Mouse (Mus musculus): ENCODE measurements around the gene Slc8a1. TPM values are rescaled to one million over a fixed set of nuclear protein-coding genes. Genes with fewer than 3 reads are reported as not detected.

Gene Slc8a1
- total and polyA plus RNA-seq, 3 experiments, result 49.9 to 460 (median 426) TPM

GRCm38 (mm10) chr17:81605219-81605660, 132.9 kb downstream of the Slc8a1 start:
- no peak for DNase-seq
- Histone ChIP-seq H3K27ac (no peak overlapping the region), H3K36me3 (ENCODE audit: control insufficient read depth, insufficient read depth, low read length) (peaks cover 22% of the 10 kb centered on the region), H3K27me3 (ENCODE audit: control insufficient read depth, insufficient read depth, low read length) (no peaks in the 10 kb centered on the region), H3K4me1 (ENCODE audit: control insufficient read depth, insufficient read depth, low read length) (peaks cover 7% of the 10 kb centered on the region), H3K4me3 (no peak overlapping the region), H3K79me2 (replicated peaks; ENCODE audit: control insufficient read depth, insufficient read depth, low read length) (no peaks in the 10 kb centered on the region; the same call in none of the 2 replicates), H3K9ac (ENCODE audit: low read depth, low read length) (no peak overlapping the region)
- intact Hi-C loops (cut with DNase I), result no loop called here
- TF ChIP-seq POLR2A (IDR thresholded peaks at IDR 0.05; ENCODE audit: insufficient read depth, low read depth, low read length), result no peak
- no peak for TF ChIP-seq CTCF (IDR thresholded peaks at IDR 0.05)
- TF ChIP-seq EP300 (IDR thresholded peaks at IDR 0.05; ENCODE audit: insufficient read depth, low read depth, low read length), result no peak
- 38% methylated on average over 4 of the region's 4 CpGs for WGBS

GRCm38 (mm10) chr17:81599072-81599471, 139.1 kb downstream of the Slc8a1 start:
- H3K27me3 ChIP-seq (ENCODE audit: control insufficient read depth, insufficient read depth, low read length), result no peaks in the 10 kb centered on the region
- intact Hi-C loops (cut with DNase I), result no loop called here
- H3K36me3 ChIP-seq (ENCODE audit: control insufficient read depth, insufficient read depth, low read length), result peaks cover 4% of the 10 kb centered on the region
- no peak overlapping the region for H3K4me3 ChIP-seq
- H3K27ac ChIP-seq, result no peak overlapping the region
- peaks cover 2% of the 10 kb centered on the region; the same call in 1 of the 2 replicates for H3K4me1 ChIP-seq (ENCODE audit: control insufficient read depth, insufficient read depth, low read length)
- TF ChIP-seq CTCF (IDR thresholded peaks at IDR 0.05) (no peak), POLR2A (IDR thresholded peaks at IDR 0.05; ENCODE audit: insufficient read depth, low read depth, low read length) (no peak), EP300 (IDR thresholded peaks at IDR 0.05; ENCODE audit: insufficient read depth, low read depth, low read length) (no peak)
- no peak overlapping the region for H3K9ac ChIP-seq (ENCODE audit: low read depth, low read length)
- no peak for DNase-seq
- 47% methylated on average over 2 of the region's 2 CpGs for WGBS
- H3K79me2 ChIP-seq (replicated peaks; ENCODE audit: control insufficient read depth, insufficient read depth, low read length), result no peaks in the 10 kb centered on the region; the same call in none of the 2 replicates

- H3K79me2 ChIP-seq (replicated peaks; ENCODE audit: control insufficient read depth, insufficient read depth, low read length), result peaks cover 2% of the 10 kb centered on the region
- intact Hi-C loops (cut with DNase I), result no loop called here
- H3K9ac ChIP-seq (ENCODE audit: low read depth, low read length), result no peak overlapping the region
- WGBS, result 68% methylated on average over 7 of the region's 7 CpGs
- no peak overlapping the region for H3K4me3 ChIP-seq
- H3K4me1 ChIP-seq (ENCODE audit: control insufficient read depth, insufficient read depth, low read length), result peaks cover 1% of the 10 kb centered on the region; the same call in 1 of the 2 replicates
- H3K36me3 ChIP-seq (ENCODE audit: control insufficient read depth, insufficient read depth, low read length), result peaks cover 6% of the 10 kb centered on the region
- no peaks in the 10 kb centered on the region for H3K27me3 ChIP-seq (ENCODE audit: control insufficient read depth, insufficient read depth, low read length)
- no peak for DNase-seq
- H3K27ac ChIP-seq, result no peak overlapping the region
- TF ChIP-seq POLR2A (IDR thresholded peaks at IDR 0.05; ENCODE audit: insufficient read depth, low read depth, low read length) (no peak), CTCF (IDR thresholded peaks at IDR 0.05) (no peak), EP300 (IDR thresholded peaks at IDR 0.05; ENCODE audit: insufficient read depth, low read depth, low read length) (no peak)
Measured at GRCm38 (mm10) chr17:81589791-81590190, 148.4 kb downstream of the Slc8a1 start.

GRCm38 (mm10) chr17:81586759-81587158, 151.4 kb downstream of the Slc8a1 start:
- no peak for DNase-seq
- intact Hi-C loops (cut with DNase I), result no loop called here
- TF ChIP-seq CTCF (IDR thresholded peaks at IDR 0.05) (no peak), POLR2A (IDR thresholded peaks at IDR 0.05; ENCODE audit: insufficient read depth, low read depth, low read length) (no peak), EP300 (IDR thresholded peaks at IDR 0.05; ENCODE audit: insufficient read depth, low read depth, low read length) (no peak)
- Histone ChIP-seq H3K27ac (no peak overlapping the region), H3K79me2 (replicated peaks; ENCODE audit: control insufficient read depth, insufficient read depth, low read length) (peaks cover 2% of the 10 kb centered on the region), H3K36me3 (ENCODE audit: control insufficient read depth, insufficient read depth, low read length) (peaks cover 10% of the 10 kb centered on the region), H3K4me1 (ENCODE audit: control insufficient read depth, insufficient read depth, low read length) (peaks cover 3% of the 10 kb centered on the region), H3K27me3 (ENCODE audit: control insufficient read depth, insufficient read depth, low read length) (no peaks in the 10 kb centered on the region), H3K4me3 (no peak overlapping the region), H3K9ac (ENCODE audit: low read depth, low read length) (no peak overlapping the region)
- WGBS, result 77% methylated on average over 5 of the region's 5 CpGs

GRCm38 (mm10) chr17:81579728-81580425, 158.3 kb downstream of the Slc8a1 start:
- Histone ChIP-seq H3K79me2 (replicated peaks; ENCODE audit: control insufficient read depth, insufficient read depth, low read length) (no peaks in the 10 kb centered on the region; the same call in 1 of the 2 replicates), H3K36me3 (ENCODE audit: control insufficient read depth, insufficient read depth, low read length) (peaks cover 7% of the 10 kb centered on the region), H3K4me3 (no peak overlapping the region), H3K27me3 (ENCODE audit: control insufficient read depth, insufficient read depth, low read length) (no peaks in the 10 kb centered on the region), H3K9ac (ENCODE audit: low read depth, low read length) (no peak overlapping the region), H3K4me1 (ENCODE audit: control insufficient read depth, insufficient read depth, low read length) (peaks cover 7% of the 10 kb centered on the region), H3K27ac (peak overlapping the region; percentile 47)
- TF ChIP-seq POLR2A (IDR thresholded peaks at IDR 0.05; ENCODE audit: insufficient read depth, low read depth, low read length) (no peak), CTCF (IDR thresholded peaks at IDR 0.05) (no peak), EP300 (IDR thresholded peaks at IDR 0.05; ENCODE audit: insufficient read depth, low read depth, low read length) (no peak)
- 21% methylated on average over 10 of the region's 10 CpGs for WGBS
- DNase-seq, result peak; percentile 34 to 35
- intact Hi-C loops (cut with DNase I), result loop anchor here (5.0 kb wide), 1 partner anchor 88 kb away; no protein-coding TSS in a partner anchor

- intact Hi-C loops (cut with DNase I), result no loop called here
- 87% methylated on average over 3 of the region's 3 CpGs for WGBS
- no peak for DNase-seq
- H3K9ac ChIP-seq (ENCODE audit: low read depth, low read length), result no peak overlapping the region
- H3K36me3 ChIP-seq (ENCODE audit: control insufficient read depth, insufficient read depth, low read length), result peaks cover 3% of the 10 kb centered on the region
- H3K79me2 ChIP-seq (replicated peaks; ENCODE audit: control insufficient read depth, insufficient read depth, low read length), result no peaks in the 10 kb centered on the region; the same call in 1 of the 2 replicates
- H3K4me3 ChIP-seq, result no peak overlapping the region
- no peaks in the 10 kb centered on the region for H3K27me3 ChIP-seq (ENCODE audit: control insufficient read depth, insufficient read depth, low read length)
- no peak overlapping the region for H3K27ac ChIP-seq
- TF ChIP-seq CTCF (IDR thresholded peaks at IDR 0.05) (no peak), EP300 (IDR thresholded peaks at IDR 0.05; ENCODE audit: insufficient read depth, low read depth, low read length) (no peak)
- H3K4me1 ChIP-seq (ENCODE audit: control insufficient read depth, insufficient read depth, low read length), result peaks cover 6% of the 10 kb centered on the region
Measured at GRCm38 (mm10) chr17:81576893-81577292, 161.3 kb downstream of the Slc8a1 start.

Data from heart, adult 2 months (tissue).